Mouse (Mus musculus) lung, postnatal 0 days (tissue): Measurements from ENCODE around the gene Exoc7.

ENCODE experiments used
- CTCF ChIP-seq: IDR thresholded peaks from 2 replicates; pipeline ENCODE4 v1.5.1; 2016; ENCODE audit warnings: antibody characterized with exemption, mild to moderate bottlenecking
- EP300 ChIP-seq: IDR thresholded peaks from 2 replicates; pipeline ENCODE4 v1.6.1; 2016; ENCODE audit warnings: antibody characterized with exemption, mild to moderate bottlenecking, control low read depth

GRCm38 (mm10) chr11:116298221-116298620, 8.8 kb downstream of the Exoc7 start:
- no peak for TF ChIP-seq CTCF
- no peak for TF ChIP-seq EP300
